ENCODE assay signal across 8 mouse cellular contexts in genomic region chr4:55005066-55005465, GRCm38 (mm10).
A peak's percentile ranks its signal among the peaks of the same experiment; 100 is the strongest.
DNase-seq lines count a peak whose midpoint lies in the region; ATAC-seq lines count a peak whose summit lies in the region.

No protein-coding gene starts in this region.

- no peak for ATAC-seq in cerebellum, adult (ENCODE audit: insufficient number of reproducible peaks, low FRiP score, low TSS enrichment)
- peak; percentile 32; the same call in 1 of the 2 replicates for ATAC-seq in embryonic facial prominence, embryonic 13.5 days (ENCODE audit: insufficient number of reproducible peaks, insufficient read depth, low FRiP score, low TSS enrichment, low read depth)
- ATAC-seq in hindbrain, embryonic 11.5 days (ENCODE audit: low FRiP score): peak; percentile 76
- ATAC-seq in limb, embryonic 12.5 days (ENCODE audit: insufficient number of reproducible peaks, insufficient read depth, low FRiP score, low TSS enrichment, low read depth): 0 out of 2 replicates have a peak, but pooled peaks have one; percentile 26
- ATAC-seq in midbrain, embryonic 16.5 days: peak; percentile 70
- no peak for ATAC-seq in monocyte, adult 5-6 weeks (replicated peaks; ENCODE audit: insufficient number of reproducible peaks, low FRiP score, low TSS enrichment, poor library complexity, severe bottlenecking)

- DNase-seq in cerebellum, adult 11 months: peak; percentile 11
- peak; percentile 52 for DNase-seq in hindbrain, embryonic 11.5 days (ENCODE audit: low spot score)
- DNase-seq in natural killer cell, adult 2 months (ENCODE audit: low spot score in 2 of 2): no peak

- H3K9me3 ChIP-seq in embryonic facial prominence, embryonic 13.5 days: no peaks in the 10 kb centered on the region
- no peaks in the 10 kb centered on the region for H3K9me3 ChIP-seq in hindbrain, embryonic 11.5 days (ENCODE audit: control insufficient read depth, low read length)
- no peaks in the 10 kb centered on the region for H3K9me3 ChIP-seq in limb, embryonic 12.5 days
- H3K9me3 ChIP-seq in midbrain, embryonic 16.5 days (replicated peaks; ENCODE audit: control insufficient read depth, low read length, poor library complexity, severe bottlenecking): no peaks in the 10 kb centered on the region

- H3K4me1 ChIP-seq in embryonic facial prominence, embryonic 13.5 days: peaks cover 27% of the 10 kb centered on the region
- H3K4me1 ChIP-seq in hindbrain, embryonic 11.5 days (replicated peaks; ENCODE audit: control insufficient read depth, insufficient read depth, low read length): peaks cover 6% of the 10 kb centered on the region
- peaks cover 28% of the 10 kb centered on the region for H3K4me1 ChIP-seq in limb, embryonic 12.5 days (replicated peaks)
- peaks cover 26% of the 10 kb centered on the region for H3K4me1 ChIP-seq in midbrain, embryonic 16.5 days (ENCODE audit: control insufficient read depth, insufficient read depth, low read length)

- H3K9ac ChIP-seq in embryonic facial prominence, embryonic 13.5 days: peak overlapping the region; percentile 44; the same call in 1 of the 2 replicates
- peak overlapping the region; percentile 32; the same call in 1 of the 2 replicates for H3K9ac ChIP-seq in hindbrain, embryonic 11.5 days (ENCODE audit: low read depth, low read length)
- no peak overlapping the region for H3K9ac ChIP-seq in limb, embryonic 12.5 days (replicated peaks)
- H3K9ac ChIP-seq in midbrain, embryonic 16.5 days (ENCODE audit: low read depth, low read length): peak overlapping the region; percentile 3; the same call in 1 of the 2 replicates

- peak overlapping the region; percentile 44 for H3K4me2 ChIP-seq in embryonic facial prominence, embryonic 13.5 days
- H3K4me2 ChIP-seq in hindbrain, embryonic 11.5 days (replicated peaks; ENCODE audit: low read depth, low read length): peak overlapping the region; percentile 19; the same call in 1 of the 2 replicates
- H3K4me2 ChIP-seq in limb, embryonic 12.5 days: peak overlapping the region; percentile 42
- H3K4me2 ChIP-seq in midbrain, embryonic 16.5 days (ENCODE audit: low read length): peak overlapping the region; percentile 37

- peaks cover 43% of the 10 kb centered on the region for H3K36me3 ChIP-seq in embryonic facial prominence, embryonic 13.5 days
- H3K36me3 ChIP-seq in hindbrain, embryonic 11.5 days (ENCODE audit: control insufficient read depth, insufficient read depth, low read length): peaks cover 25% of the 10 kb centered on the region
- peaks cover 44% of the 10 kb centered on the region for H3K36me3 ChIP-seq in limb, embryonic 12.5 days
- H3K36me3 ChIP-seq in midbrain, embryonic 16.5 days (ENCODE audit: control insufficient read depth, insufficient read depth, low read length): peaks cover 18% of the 10 kb centered on the region

- no peaks in the 10 kb centered on the region for H3K27me3 ChIP-seq in embryonic facial prominence, embryonic 13.5 days
- no peaks in the 10 kb centered on the region for H3K27me3 ChIP-seq in hindbrain, embryonic 11.5 days (ENCODE audit: control insufficient read depth, insufficient read depth, low read length)
- no peaks in the 10 kb centered on the region for H3K27me3 ChIP-seq in limb, embryonic 12.5 days
- no peaks in the 10 kb centered on the region for H3K27me3 ChIP-seq in midbrain, embryonic 16.5 days (ENCODE audit: control insufficient read depth, insufficient read depth, low read depth, low read length)

- WGBS in embryonic facial prominence, embryonic 13.5 days: 27% methylated on average over 4 of the region's 4 CpGs
- 11% methylated on average over 4 of the region's 4 CpGs for WGBS in hindbrain, embryonic 11.5 days
- 16% methylated on average over 4 of the region's 4 CpGs for WGBS in limb, embryonic 12.5 days
- 9% methylated on average over 4 of the region's 4 CpGs for WGBS in midbrain, embryonic 16.5 days

- peak overlapping the region; percentile 88 for H3K27ac ChIP-seq in embryonic facial prominence, embryonic 13.5 days
- H3K27ac ChIP-seq in hindbrain, embryonic 11.5 days (ENCODE audit: low read depth, low read length): peak overlapping the region; percentile 88
- H3K27ac ChIP-seq in limb, embryonic 12.5 days: peak overlapping the region; percentile 79
- H3K27ac ChIP-seq in midbrain, embryonic 16.5 days (ENCODE audit: low read length): peak overlapping the region; percentile 89

- no peak overlapping the region for H3K4me3 ChIP-seq in embryonic facial prominence, embryonic 13.5 days
- H3K4me3 ChIP-seq in hindbrain, embryonic 11.5 days (ENCODE audit: low read depth, low read length): no peak overlapping the region
- no peak overlapping the region for H3K4me3 ChIP-seq in limb, embryonic 12.5 days (replicated peaks)
- H3K4me3 ChIP-seq in midbrain, embryonic 16.5 days (ENCODE audit: low read depth, low read length): no peak overlapping the region

Comparison
In these comparisons a context has a peak if more than half of its experiments do, and no peak if none do; other contexts are left out.
1. DNase-seq: peak in cerebellum, adult 11 months (single experiment) and hindbrain, embryonic 11.5 days (single experiment); none in natural killer cell, adult 2 months (0 of 2).
2. ATAC-seq: peak in embryonic facial prominence, embryonic 13.5 days (single experiment), hindbrain, embryonic 11.5 days (single experiment), limb, embryonic 12.5 days (single experiment) and midbrain, embryonic 16.5 days (single experiment); none in cerebellum, adult (single experiment) and monocyte, adult 5-6 weeks (single experiment).
3. Peak in every context shown above with its lines, with median percentiles within 50 percentile points of each other: H3K27ac ChIP-seq and H3K4me2 ChIP-seq.